Mouse (Mus musculus): ENCODE results near the gene Gprasp2.
A peak's percentile ranks its signal among the peaks of the same experiment; 100 is the strongest.
"Not testable (repeated sequence)": the region's sequence is repeated elsewhere in the genome, so short reads cannot be mapped to it uniquely, and the experiment has no call there.

Gene Gprasp2

GRCm38 (mm10) chrX:135838521-135839360 lies at the start of gene Gprasp2:
Gprasp2 (plus strand) TSS chrX:135839034.
- DNase-seq: not testable (repeated sequence)

- DNase-seq: no peak
Observed at GRCm38 (mm10) chrX:135791536-135791935, 47.3 kb upstream of the Gprasp2 start.

- DNase-seq: no peak
Observed at GRCm38 (mm10) chrX:135792326-135792725, 46.5 kb upstream of the Gprasp2 start.

DNA sequence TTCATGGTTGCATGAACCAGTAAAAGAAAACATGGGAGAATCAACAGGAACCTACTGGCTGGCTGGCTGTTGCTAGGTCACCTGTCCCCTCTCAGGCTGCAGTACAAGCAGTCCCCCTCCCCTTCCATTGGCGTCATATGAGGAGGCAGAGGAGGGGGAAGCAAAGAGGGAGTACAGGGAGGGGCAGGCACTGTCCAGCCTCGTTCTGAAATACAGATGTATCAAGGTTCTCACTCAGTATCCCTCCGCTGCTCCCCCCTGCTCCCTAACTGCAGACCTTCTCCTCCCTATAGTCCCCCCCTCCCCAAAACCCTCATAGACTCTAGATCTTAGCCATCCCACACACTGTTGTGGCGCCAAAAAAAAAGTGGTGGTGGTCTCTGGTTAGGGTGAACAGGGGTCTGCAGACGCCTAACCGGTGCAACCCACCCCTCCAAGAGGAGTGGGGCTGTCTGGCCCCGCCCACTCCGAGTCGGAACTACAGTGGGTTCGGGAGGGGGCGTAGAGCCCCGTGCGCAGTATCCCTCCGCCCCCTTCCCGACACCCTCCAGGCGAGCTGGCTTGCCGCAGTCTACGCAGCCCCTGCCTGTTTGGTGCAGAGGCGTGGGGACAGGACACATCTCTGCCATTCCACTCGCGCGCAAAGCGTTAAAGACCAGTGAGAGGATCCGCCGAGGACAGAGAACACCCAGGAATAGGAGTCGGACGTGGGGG lies 43.1 kb upstream of the Gprasp2 start:
- peak; percentile 24 for DNase-seq

- DNase-seq: not testable (repeated sequence)
Observed at GRCm38 (mm10) chrX:135796305-135797211, 42.3 kb upstream of the Gprasp2 start.

GRCm38 (mm10) chrX:135797212-135797644 lies 41.6 kb upstream of the Gprasp2 start, which contains the start of gene Bhlhb9:
Bhlhb9 (plus strand) TSS chrX:135797594.
- peak; percentile 19 for DNase-seq

- DNase-seq: no peak
Observed at GRCm38 (mm10) chrX:135804149-135804548, 34.7 kb upstream of the Gprasp2 start.

GRCm38 (mm10) chrX:135805780-135806179 lies 33.1 kb upstream of the Gprasp2 start:
- no peak for DNase-seq

DNA sequence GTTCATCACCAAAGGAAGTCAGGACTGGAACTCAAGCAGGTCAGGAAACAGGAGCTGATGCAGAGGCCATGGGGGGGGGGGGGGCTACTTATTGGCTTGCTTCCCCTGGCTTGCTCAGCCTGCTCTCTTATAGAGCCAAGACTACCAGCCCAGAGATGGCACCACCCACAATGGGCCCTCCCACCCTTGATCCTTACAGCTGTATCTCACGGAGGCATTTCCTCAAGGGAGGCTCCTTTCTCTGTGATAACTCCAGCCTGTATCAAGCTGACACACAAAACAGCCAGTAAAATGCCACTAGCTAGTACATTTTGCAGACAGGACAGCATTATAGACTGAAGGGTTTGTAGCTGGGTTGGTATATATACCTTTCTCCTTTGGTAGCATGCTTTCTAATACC lies 2.9 kb upstream of the Gprasp2 start:
- not testable (repeated sequence) for DNase-seq

DNA sequence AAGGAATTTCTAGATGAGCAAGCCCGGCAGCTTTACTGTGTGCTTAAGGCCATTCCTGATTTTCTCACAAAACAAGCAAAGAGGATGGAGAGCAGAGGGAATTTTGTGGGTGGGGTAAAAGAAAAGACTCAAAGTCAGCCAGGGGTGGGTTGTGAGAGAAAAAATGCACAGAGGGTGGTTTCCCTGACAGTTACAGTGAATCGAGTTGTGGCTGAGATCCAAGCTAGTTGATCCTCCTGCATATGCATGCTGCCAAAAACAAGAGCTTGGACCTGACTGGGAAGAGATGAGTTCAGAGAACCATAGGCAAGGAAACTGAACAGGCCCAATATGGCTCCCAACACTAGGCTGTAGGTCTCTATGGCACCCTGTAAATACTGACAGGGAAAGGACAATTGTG lies 938 bp upstream of the Gprasp2 start:
- DNase-seq: no peak

DNA sequence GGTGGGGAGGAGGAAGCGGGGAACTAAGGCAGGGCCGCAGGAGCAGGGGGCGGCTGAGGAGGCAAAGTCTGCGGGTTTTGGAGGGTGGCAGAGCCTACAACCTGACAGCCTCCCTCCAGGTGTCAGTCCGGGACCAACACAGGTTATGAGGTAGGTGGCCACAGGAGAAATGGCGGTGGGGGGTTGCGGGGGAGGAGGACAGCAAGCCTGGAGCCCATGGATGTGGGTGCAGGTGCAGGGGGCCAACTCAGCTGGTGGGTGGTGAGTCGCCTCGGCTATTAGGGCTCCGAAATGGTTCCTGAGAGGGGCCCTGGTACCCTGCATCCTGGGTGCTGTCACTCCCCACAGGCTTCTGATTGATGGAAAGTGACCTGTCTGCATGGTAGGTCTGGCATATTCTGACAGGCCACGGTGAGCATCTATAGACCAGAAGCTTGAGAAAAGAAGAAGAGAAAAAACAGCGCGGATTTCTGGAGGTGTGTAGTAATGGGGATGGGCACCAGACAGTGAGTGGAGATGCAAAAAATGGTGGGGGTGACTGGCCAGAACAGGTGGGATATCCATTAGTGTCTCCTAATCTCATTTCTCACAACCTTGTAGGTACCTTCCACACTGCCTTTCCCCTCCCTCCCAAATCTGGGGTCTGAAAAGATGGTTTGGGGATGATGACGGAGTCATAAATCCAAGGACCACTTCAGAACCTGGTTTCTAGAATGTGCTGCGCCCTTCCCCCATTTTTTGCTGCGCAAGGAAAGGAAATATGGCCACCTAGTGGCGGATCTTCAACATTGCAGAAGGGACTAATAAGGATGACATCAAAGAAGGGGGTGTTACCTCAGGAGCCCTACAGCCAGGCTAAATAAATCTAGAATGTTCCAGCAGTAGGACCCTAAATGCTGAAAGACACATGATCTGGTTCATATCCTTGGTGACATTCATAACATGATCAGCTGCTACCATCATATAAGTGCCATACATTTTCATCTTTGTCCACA lies 860 bp downstream of the Gprasp2 start:
- DNase-seq: peak; percentile 6

- not testable (repeated sequence) for DNase-seq
Observed at GRCm38 (mm10) chrX:135866806-135867205, 28.0 kb downstream of the Gprasp2 start.

- no peak for DNase-seq
Observed at GRCm38 (mm10) chrX:135876679-135877078, 37.8 kb downstream of the Gprasp2 start.

DNA sequence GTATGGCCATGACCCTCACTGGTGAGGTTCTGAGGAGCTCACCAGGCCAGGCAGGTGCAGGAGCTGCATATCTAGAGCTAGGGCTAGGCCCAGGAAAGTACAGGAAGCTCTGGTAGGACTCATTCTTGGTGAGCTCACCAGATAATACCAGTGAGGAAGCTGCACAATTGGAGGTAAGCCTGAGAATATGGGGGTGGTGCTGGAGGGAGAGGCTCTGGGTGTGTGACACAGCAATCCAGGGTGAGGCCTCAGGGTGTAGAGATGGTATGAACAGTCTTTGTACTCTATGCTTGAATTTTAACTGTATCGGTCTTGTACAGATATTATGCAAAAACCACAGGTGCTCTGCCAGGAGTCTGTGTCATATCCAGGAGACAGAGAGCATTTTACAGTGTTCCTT lies 40.8 kb downstream of the Gprasp2 start:
- no peak for DNase-seq

DNA sequence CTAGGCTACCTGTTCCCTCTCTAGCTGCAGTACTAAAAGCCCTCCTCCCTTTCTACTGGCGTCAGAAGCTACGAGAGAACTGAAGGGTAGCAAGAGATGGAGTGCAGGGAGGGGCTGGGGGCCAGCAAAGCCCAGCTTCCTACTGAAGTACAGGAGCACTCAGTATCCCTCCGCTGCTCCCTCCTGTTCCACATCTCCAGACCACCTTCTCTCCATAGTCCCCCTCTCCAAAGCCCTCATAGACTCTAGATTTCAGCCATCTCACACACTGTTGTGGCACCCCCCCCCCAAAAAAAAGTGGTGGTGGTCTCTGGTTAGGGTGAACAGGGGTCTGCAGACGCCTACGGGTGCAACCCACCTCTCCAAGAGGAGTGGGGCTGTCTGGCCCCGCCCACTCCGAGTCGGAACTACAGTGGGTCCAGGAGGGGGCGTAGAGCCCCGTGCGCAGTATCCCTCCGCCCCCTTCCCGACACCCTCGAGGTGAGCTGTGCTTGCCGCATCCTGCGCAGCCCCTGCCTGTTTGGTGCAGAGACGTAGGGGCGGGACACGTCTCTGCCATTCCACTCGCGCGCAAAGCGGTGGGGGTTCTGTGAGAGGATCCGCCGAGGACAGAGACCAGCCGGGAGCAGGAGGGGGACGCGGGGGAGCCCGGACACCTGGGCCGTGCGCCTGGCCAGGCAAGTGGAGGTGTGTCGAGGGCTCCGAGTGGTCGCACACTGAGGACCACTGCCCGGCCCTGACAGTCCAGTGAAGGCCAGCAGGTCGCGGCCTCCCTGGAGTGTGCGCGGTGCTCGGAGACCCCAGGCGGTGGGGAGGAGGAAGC lies 46.8 kb downstream of the Gprasp2 start:
- DNase-seq: peak; percentile 49

- peak; percentile 4 for DNase-seq
Observed at GRCm38 (mm10) chrX:135886234-135886585, 47.4 kb downstream of the Gprasp2 start.
